Mouse (Mus musculus) bone marrow macrophage, adult 2 months (primary cell): ENCODE measurements around the gene Runx3.

Experiments
- CTCF ChIP-seq: IDR thresholded peaks from 2 replicates; pipeline ENCODE4 v1.5.1; 2012; ENCODE audit warnings: low read depth, mild to moderate bottlenecking, low read length, moderate library complexity
- POLR2A ChIP-seq: IDR thresholded peaks from 2 replicates; pipeline ENCODE4 v1.6.1; 2012; ENCODE audit warnings: mild to moderate bottlenecking, low read depth, low read length, borderline replicate concordance

- TF ChIP-seq CTCF (no peak), POLR2A (no peak)
Measured at GRCm38 (mm10) chr4:135123721-135124120, 3.3 kb downstream of the Runx3 start.
